Mouse (Mus musculus) MEL (cell line): ENCODE results near the gene Tra2b.
"Not testable (repeated sequence)": the region's sequence is repeated elsewhere in the genome, so short reads cannot be mapped to it uniquely, and the experiment has no call there.

Experiments used
- CTCF ChIP-seq, 3 experiments: IDR thresholded peaks in 2 of 3; conservative IDR thresholded peaks in 1 of 3; 2 replicates each; pipeline ENCODE4 v1.5.1; 2011 to 2012; ENCODE audit warnings: low read length in 3 of 3, low read depth in 2 of 3, mild to moderate bottlenecking in 2 of 3, improper control_type of control experiment in 1 of 3, inconsistent platforms in 1 of 3, mixed read lengths in 1 of 3, moderate library complexity in 1 of 3; ENCODE audit not compliant: control insufficient read depth in 1 of 3, insufficient read depth in 1 of 3, poor library complexity in 1 of 3, severe bottlenecking in 1 of 3
- ELF1 ChIP-seq: IDR thresholded peaks from 2 replicates; pipeline ENCODE4 v1.6.1; 2014; ENCODE audit warnings: low read depth, mild to moderate bottlenecking, inconsistent platforms, low read length, improper control_type of control experiment, moderate library complexity
- MYB ChIP-seq: IDR thresholded peaks from 2 replicates; pipeline ENCODE4 v1.6.1; 2011; ENCODE audit warnings: mild to moderate bottlenecking, low read depth, low read length, improper control_type of control experiment
- POLR2A ChIP-seq, 2 experiments: IDR thresholded peaks; 2 replicates each; pipeline ENCODE4 v1.6.1; 2011 to 2012; ENCODE audit warnings: low read length in 2 of 2, mild to moderate bottlenecking in 2 of 2, control low read depth in 1 of 2, improper control_type of control experiment in 1 of 2, low read depth in 1 of 2, moderate library complexity in 1 of 2; ENCODE audit not compliant: control insufficient read depth in 1 of 2, insufficient read depth in 1 of 2, poor library complexity in 1 of 2
- TAL1 ChIP-seq: IDR thresholded peaks from 2 replicates; pipeline ENCODE4 v1.6.1; 2012; ENCODE audit warnings: mild to moderate bottlenecking, inconsistent platforms, low read length, moderate library complexity, mixed read lengths
- USF1 ChIP-seq: IDR thresholded peaks from 2 replicates; pipeline ENCODE4 v1.6.1; 2014; ENCODE audit warnings: low read depth, mild to moderate bottlenecking, inconsistent platforms, low read length, improper control_type of control experiment, moderate library complexity
- ZC3H11A ChIP-seq: IDR thresholded peaks from 2 replicates; pipeline ENCODE4 v1.6.1; 2012; ENCODE audit warnings: low read depth, mild to moderate bottlenecking, inconsistent platforms, low read length, improper control_type of control experiment

DNA sequence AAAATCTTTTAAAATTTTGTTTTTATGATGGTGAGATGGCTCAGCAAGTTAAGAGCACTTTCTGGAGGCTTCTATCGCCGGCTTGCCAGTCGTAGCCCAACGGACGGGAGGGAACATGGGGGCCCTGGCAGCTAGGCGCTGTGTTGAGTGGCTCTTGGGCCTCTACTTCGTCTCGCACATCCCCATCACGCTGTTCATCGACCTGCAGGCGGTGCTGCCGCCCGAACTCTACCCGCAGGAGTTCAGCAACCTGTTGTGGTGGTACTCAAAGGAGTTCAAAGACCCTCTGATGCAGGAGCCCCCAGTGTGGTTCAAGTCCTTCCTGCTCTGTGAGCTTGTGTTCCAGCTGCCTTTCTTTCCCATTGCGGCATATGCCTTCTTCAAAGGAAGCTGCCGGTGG lies 35.5 kb downstream of the Tra2b start:
- not testable (repeated sequence) for TF ChIP-seq POLR2A (IDR thresholded peaks at IDR 0.05; ENCODE audit: control insufficient read depth in 1 of 2, insufficient read depth in 1 of 2, low read depth in 1 of 2, low read length in 2 of 2, poor library complexity in 1 of 2); ELF1; MYB; ZC3H11A; TAL1; CTCF (IDR thresholded peaks at IDR 0.05 in 2 of 3, conservative IDR thresholded peaks at IDR 0.05 in 1 of 3; ENCODE audit: control insufficient read depth in 1 of 3, insufficient read depth in 1 of 3, low read depth in 2 of 3, low read length in 3 of 3, poor library complexity in 1 of 3, severe bottlenecking in 1 of 3); USF1
